Mouse (Mus musculus) erythroblast, adult 5-6 weeks (primary cell): ENCODE measurements around the gene Akr1c21. TPM values are rescaled to one million over a fixed set of nuclear protein-coding genes. Genes with fewer than 3 reads are reported as not detected.
"Not testable (repeated sequence)": the region's sequence is repeated elsewhere in the genome, so short reads cannot be mapped to it uniquely, and the experiment has no call there.

Experiments
- ATAC-seq: replicated peaks from 2 replicates; pipeline ENCODE4 v1.8.0; 2016; ENCODE audit warnings: moderate number of reproducible peaks, mild to moderate bottlenecking, moderate TSS enrichment, inconsistent platforms; ENCODE audit not compliant: poor library complexity, low FRiP score, severe bottlenecking
- total RNA-seq, 2 experiments: library from RNA; stranded (forward) in 1 of 2; stranded (reverse) in 1 of 2; fragments of 150-400 nt in 1 of 2; fragments of 200-764, 138-1000 nt in 1 of 2; gene quantifications; 2 replicates each; pipeline versions ENCODE4 v1.2.3 to v1.2.4; 2015 to 2017; ENCODE audit warnings: low replicate concordance in 2 of 2

The Akr1c21 gene
- total RNA-seq (2015; ENCODE audit: low replicate concordance) (not detected in 2 replicates), total RNA-seq (2017; ENCODE audit: low replicate concordance) (not detected in 2 replicates)

DNA sequence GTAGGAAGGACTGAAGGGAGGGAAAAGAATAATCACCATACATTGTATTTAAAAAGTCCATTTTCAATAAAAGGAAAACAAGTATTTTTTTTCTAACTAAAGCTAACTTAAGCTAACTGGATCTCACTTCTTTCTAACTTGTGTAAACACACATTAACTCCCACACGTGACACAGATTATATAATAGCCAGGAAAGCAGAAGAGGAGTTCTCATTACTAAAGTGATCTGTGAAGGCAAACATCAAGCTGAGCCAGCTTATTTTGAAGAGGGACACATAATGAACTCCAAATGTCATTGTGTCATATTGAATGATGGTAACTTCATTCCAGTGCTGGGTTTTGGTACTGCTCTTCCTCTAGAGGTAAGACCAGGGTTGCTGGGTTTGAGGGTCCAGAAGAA is at the start of gene Akr1c21:
Gene Akr1c21 (plus strand): TSS at position 205 of the 400 bp plus-strand sequence.
- no peak for ATAC-seq

DNA sequence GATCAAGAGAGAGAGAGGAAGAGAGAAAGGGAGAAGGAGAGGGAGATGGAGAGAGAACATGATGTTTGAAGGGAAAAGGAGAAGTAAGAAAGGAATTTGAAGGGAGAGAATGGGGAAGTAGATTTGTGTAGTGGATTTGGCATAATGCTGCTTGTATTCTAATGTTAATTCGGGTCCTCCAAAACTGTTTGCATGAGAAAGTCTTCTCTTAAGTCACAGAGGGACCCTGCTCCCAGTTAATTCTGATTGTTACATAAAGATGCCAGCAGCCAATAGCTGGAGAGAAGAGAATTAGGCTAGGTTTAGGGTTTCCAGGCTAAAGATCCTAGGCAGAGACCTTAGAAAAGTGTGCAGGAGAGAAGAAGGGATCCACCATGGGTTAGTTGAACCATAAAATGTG is 14.7 kb upstream of the Akr1c21 start:
- no peak for ATAC-seq

DNA sequence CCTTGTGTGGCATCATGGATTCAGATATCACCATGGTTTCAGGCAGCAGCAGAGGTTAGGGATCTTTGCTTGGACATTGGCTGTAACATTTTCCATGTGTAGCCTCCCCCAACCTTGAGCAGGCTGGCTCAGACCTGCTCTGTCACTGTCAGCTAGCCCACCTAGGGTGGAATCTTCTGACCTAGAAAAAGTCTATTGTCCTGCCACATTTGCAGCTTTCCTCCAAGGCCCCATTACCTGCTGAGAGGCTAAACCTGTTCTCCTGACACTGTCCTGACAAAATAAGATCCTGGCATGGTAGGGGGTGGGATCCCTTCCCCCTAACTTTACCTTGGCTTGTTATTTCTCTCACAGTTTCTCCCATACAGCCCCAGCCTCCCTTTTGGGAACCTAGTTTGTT is 13.4 kb upstream of the Akr1c21 start:
- no peak for ATAC-seq

DNA sequence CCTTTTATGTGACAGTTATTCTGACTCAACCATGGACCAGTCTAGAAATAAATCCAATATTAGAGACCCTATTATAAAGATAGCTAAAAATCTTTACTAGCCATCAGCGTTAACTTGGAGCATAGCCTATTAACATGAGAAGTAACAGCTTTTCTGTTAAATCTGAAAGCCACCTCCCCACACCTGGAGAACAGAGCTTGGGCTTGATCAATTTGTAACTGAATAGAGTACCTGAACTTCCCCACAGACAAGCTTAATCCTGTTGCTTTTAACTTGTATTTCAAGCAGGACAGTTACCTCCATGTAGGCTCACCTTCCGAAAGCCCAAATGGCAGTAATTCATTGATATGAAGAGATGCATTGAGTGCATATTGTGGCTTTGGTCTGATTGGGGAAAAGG is 7.9 kb upstream of the Akr1c21 start:
- ATAC-seq: no peak

DNA sequence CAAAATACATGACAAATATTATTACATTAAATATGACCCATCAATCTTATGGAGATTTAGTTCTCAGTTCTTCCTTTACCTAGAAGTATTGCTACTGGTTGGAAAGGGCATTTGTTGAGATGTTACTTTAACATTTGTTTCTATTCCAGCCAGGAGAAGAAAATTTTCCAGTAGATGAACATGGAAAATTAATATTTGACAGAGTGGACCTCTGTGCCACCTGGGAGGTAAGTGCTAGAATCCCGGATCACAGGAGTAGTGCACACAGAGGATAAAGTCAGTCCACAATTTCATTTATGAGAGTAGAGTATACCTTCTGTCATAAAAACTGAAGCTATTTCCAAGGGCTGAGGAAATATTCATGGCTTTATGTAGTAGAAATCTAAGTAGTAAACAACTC is 3.0 kb downstream of the Akr1c21 start:
- ATAC-seq: no peak

DNA sequence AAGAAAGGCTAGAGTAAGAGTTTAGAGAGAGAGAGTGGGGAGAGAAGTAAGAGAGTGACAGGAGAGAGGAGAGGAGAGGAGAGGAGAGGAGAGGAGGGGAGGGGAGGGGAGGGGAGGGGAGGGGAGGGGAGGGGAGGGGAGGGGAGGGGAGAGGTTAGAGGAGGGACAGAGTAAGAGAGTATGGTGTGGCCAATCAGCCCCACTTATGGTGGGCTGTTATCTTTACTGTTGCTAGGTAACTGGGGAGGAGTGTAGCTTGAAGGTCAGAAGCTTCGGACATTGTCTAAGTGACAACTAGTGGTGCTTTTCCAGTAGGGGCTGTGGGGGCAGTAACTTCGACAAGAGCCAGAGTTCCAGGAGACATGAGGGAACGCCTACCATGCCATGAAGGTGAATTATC is 29.6 kb downstream of the Akr1c21 start:
- ATAC-seq: not testable (repeated sequence)

DNA sequence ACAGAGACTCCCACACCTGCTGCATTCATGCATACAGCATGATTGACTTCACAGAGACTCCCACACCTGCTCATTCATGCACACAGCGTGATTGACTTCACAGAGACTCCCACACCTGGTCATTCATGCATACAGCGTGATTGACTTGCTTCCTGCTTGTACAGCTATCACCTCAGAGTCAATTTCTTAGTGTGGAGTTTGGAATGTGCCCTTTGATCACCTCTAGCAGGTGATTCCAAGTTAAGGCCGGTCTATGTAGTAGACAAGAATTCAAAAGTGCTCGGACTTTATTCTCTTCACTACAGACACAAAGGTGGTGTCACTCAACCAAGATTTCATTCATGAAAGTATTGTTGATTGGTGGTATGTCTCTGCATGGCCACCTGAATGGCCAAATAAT is 32.9 kb downstream of the Akr1c21 start:
- ATAC-seq: no peak

DNA sequence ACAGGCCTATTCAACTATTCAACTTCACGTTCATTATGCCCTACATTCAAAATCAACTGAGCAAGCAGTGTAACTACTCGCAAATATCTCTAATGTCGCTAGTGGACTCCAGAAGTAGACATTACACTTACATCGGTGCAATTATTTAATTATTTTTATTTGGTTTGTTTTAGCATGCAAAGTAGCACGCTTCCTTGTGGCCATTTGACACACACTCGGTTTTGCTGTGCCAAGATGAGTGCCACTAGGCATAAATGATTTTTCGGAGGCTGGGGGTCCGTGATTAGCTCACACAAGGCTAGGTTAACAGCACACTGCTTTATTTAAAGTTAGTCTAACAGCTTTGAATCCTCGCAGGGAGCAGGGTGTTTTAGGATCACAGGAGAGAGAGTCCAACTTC is 34.7 kb downstream of the Akr1c21 start:
- ATAC-seq: peak; percentile 49; the same call in 1 of the 2 replicates

DNA sequence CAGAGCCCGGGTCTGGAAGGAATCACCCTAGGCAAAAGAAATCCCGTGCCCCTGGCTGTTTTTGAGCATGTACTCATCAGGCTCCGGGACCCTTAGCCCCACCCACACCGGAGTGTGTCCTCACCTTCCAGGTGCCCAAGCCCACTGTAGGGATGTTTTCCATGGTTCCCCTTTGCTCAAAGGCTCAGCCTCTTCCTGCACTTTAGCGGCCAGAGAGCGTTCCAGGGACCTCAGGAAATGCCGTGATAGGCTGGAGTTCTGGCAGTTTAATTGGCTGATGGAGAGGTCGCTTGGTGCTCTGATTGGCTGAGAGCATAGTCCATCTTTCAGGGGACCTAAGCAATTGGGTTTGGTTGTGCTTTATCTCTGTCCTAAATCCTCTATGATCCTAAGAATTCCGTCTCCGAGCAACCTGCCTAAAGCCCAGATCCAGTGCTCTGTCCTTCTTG is 35.1 kb downstream of the Akr1c21 start, which contains the start of gene Akr1e1:
Gene Akr1e1 (minus strand): TSS at position 214 of the 449 bp plus-strand sequence.
- ATAC-seq: peak; percentile 96

DNA sequence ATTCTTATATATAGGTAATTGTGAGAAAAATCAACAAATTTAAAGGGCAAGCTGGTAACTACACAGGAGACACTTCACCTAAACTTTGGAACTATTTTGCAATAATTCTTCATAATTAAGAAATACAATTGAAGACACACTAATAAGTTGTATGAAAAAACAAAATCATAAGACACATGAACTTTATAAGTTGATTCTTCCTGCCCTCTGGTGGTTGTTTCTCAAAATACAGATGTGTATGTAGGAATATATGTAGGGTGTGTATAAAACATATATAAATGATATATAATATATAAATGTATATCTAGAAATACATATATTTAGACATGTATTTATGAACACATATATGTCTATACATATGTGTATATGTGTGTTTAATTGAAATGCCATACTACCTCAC is 37.0 kb downstream of the Akr1c21 start:
- no peak for ATAC-seq

Other genes with a start within 250 kb of the Akr1c21 start
- gene Akr1c6, start 139.8 kb upstream of the Akr1c21 start, total RNA-seq (2015; ENCODE audit: low replicate concordance): not detected in 2 replicates
- not detected in 2 replicates for gene Akr1c6, start 139.8 kb upstream of the Akr1c21 start, total RNA-seq (2017; ENCODE audit: low replicate concordance)
- gene Akr1c20, start 50.7 kb upstream of the Akr1c21 start, total RNA-seq (2015; ENCODE audit: low replicate concordance): not detected in 2 replicates
- not detected in 2 replicates for gene Akr1c20, start 50.7 kb upstream of the Akr1c21 start, total RNA-seq (2017; ENCODE audit: low replicate concordance)
- 1.2 and 5.9 TPM in 2 replicates for gene Akr1e1, start 35.1 kb downstream of the Akr1c21 start, total RNA-seq (2015; ENCODE audit: low replicate concordance)
- gene Akr1e1, start 35.1 kb downstream of the Akr1c21 start, total RNA-seq (2017; ENCODE audit: low replicate concordance): 1.8 and 2.4 TPM in 2 replicates